In the genomic region with DNA sequence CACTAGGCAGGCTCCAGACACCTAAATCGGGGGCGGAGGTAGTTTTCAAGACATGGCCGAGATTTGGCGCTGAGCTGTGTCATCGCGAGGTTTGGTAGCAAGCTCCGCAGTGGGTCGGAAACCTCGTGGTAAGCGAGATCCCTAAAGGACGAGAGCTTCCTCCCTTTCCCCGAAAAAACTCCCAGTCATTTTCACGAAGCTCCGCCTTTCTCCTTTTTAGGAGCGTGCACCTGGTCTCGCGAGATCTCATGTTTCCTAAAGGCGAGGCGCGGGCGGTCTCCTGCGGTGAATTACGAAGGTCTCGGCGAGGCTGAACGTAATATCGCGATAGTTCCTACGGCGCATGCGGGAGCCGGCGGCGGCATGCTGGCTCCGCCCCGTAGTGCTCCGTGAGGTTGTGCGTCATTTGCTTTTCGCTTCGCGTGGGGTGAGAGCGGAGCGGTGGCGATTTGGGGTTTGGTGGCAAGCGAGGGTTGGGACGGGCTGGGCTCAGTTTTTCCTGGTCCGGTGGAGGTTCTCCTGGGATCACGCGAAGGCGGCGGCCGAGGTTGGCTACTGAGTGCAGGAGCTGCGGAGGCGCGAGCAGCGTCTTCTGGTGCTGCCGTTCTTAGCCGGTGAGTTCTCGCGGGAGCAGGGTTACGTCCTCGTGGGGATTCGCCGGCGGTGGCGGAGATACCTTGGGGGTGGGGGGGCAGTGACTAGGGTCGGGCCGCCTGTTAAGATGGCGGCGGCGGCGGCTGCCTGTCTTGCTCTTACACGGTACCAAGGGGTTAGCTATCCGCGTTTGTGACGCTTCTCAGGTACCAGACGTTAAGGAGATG, we compare ENCODE assay signal across 8 mouse cellular contexts. TPM values are rescaled to one million over a fixed set of nuclear protein-coding genes. Genes with fewer than 3 reads are reported as not detected.
DNase-seq lines count a peak whose midpoint lies in the region; ATAC-seq and TF ChIP-seq lines count a peak whose summit lies in the region.

No protein-coding gene starts in this region.

- peak overlapping the region; percentile 98 for H3K4me3 ChIP-seq in cortical plate, adult 2 months (ENCODE audit: insufficient read depth, low read length)
- peak overlapping the region; percentile 96 for H3K4me3 ChIP-seq in megakaryocyte, embryonic 14.5 days (replicated peaks)

- peak; percentile 68 for TF ChIP-seq POLR2A in cortical plate, adult 2 months (IDR thresholded peaks at IDR 0.05; ENCODE audit: extremely low read depth, insufficient read depth, low read length)

- H3K36me3 ChIP-seq in megakaryocyte, embryonic 14.5 days (replicated peaks; ENCODE audit: low read length) = peaks cover under 1% of the 10 kb centered on the region

- H3K27ac ChIP-seq in cortical plate, adult 2 months (ENCODE audit: insufficient read depth, low read length) = peak overlapping the region; percentile 99

- peak; percentile 83 for ATAC-seq in activated CD4-positive, CD25-positive, alpha-beta regulatory T cell, adult 4 months

- H3K27me3 ChIP-seq in megakaryocyte, embryonic 14.5 days (replicated peaks) = peaks cover 11% of the 10 kb centered on the region

- DNase-seq in gastrocnemius, adult 8-10 months (ENCODE audit: low spot score in 2 of 2) = peak; percentile 87 to 93
- DNase-seq in hindlimb bud, embryonic 11.5 days (ENCODE audit: extremely low spot score, low read depth, low spot score) = peak; percentile 88
- peak; percentile 72 to 95 for DNase-seq in left cerebral cortex, adult 8-10 months (ENCODE audit: low spot score in 2 of 2)
- peak; percentile 96 to 97 for DNase-seq in right cerebral cortex, postnatal 10 days (ENCODE audit: low spot score in 2 of 2)
- peak; percentile 82 for DNase-seq in urinary bladder, postnatal 25 days (ENCODE audit: low spot score)

- TF ChIP-seq CTCF in cortical plate, adult 2 months (IDR thresholded peaks at IDR 0.05; ENCODE audit: extremely low read depth, insufficient read depth, low read length) = no peak

- peaks cover 1% of the 10 kb centered on the region; the same call in 1 of the 2 replicates for H3K4me1 ChIP-seq in cortical plate, adult 2 months (ENCODE audit: control insufficient read depth, insufficient read depth, low read length)
- H3K4me1 ChIP-seq in megakaryocyte, embryonic 14.5 days = no peaks in the 10 kb centered on the region; the same call in 1 of the 2 replicates

- H3K9me3 ChIP-seq in megakaryocyte, embryonic 14.5 days = peaks cover 15% of the 10 kb centered on the region

RNA-seq across cellular contexts. Expression of a gene that starts 2.6 kb away (rescaled TPM):
- 10 to 100 TPM; 45.3 to 56.5 TPM for polyA plus RNA-seq in activated CD4-positive, CD25-positive, alpha-beta regulatory T cell, adult 4 months (2017; shearing (Covaris generic))
- polyA plus RNA-seq in cortical plate, adult 2 months (2012; rRNA removed) = 89.4 and 106 TPM in 2 replicates
- total RNA-seq in gastrocnemius, adult 8-10 months (2022) = 100 to 1,000 TPM; 117 to 155 (median 129) TPM
- total RNA-seq in left cerebral cortex, adult 8-10 months (2022) = 100 to 1,000 TPM; 244 to 305 (median 271) TPM
- polyA plus RNA-seq in megakaryocyte, embryonic 14.5 days (2012; ENCODE audit: insufficient read depth, low replicate concordance) = 6.5 and 7.4 TPM in 2 replicates

Comparison
In these comparisons a context has a peak if more than half of its experiments do, and no peak if none do; other contexts are left out.
1. Peak in every context shown above with its lines: DNase-seq, ATAC-seq, H3K4me3 ChIP-seq and H3K27ac ChIP-seq.